Mouse (Mus musculus) C2C12 (cell line): ENCODE measurements around the gene Cds1.
"Not testable (repeated sequence)": the region's sequence is repeated elsewhere in the genome, so short reads cannot be mapped to it uniquely, and the experiment has no call there.

Experiments used
- CEBPB ChIP-seq: IDR thresholded peaks from one replicate; pipeline ENCODE4 v1.6.1; 2011; ENCODE audit warnings: low read depth, mild to moderate bottlenecking, control low read depth, moderate library complexity
- CTCF ChIP-seq: IDR thresholded peaks from one replicate; pipeline ENCODE4 v1.5.1; 2011; ENCODE audit not compliant: control insufficient read depth, insufficient read depth, insufficient read length
- USF1 ChIP-seq: IDR thresholded peaks from one replicate; pipeline ENCODE4 v1.6.1; 2011; ENCODE audit warnings: low read depth, mild to moderate bottlenecking, control low read depth, moderate library complexity

DNA sequence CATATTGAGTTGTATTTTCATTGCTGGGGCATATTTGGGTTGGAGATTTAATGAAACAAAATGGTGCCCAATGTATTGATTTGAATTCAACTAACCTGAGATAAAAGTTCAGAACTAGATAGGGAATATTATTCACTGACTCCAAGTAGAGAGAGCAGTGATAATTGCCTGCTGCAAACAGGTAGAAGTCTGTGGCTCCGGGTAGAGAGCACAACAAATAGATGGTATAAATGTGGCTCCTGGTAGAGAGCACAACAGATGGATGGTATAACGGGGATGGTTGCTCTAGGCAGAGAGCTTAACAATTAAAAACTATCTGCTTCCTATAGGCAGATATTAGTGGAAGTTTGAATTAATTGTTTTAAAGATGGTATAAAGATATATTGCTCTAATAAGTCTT is 72.7 kb downstream of the Cds1 start:
- not testable (repeated sequence) for TF ChIP-seq CTCF, CEBPB, USF1
